Mouse (Mus musculus): ENCODE measurements at regions not wholly inside any gene's neighbourhood (a gene's known extent, or its start where the extent isn't known, plus 50 kb on each side); places are given as distances from the start of the nearest gene placed in this dataset.

- no peak for DNase-seq (ENCODE audit: low spot score in 2 of 2)
Observed at GRCm38 (mm10) chr7:137879296-137879695, 441.9 kb downstream of the Glrx3 start.

- DNase-seq (ENCODE audit: low spot score in 2 of 2), result no peak
Observed at GRCm38 (mm10) chr7:137882876-137883275, 445.5 kb downstream of the Glrx3 start.

- peak in 1 of 2 experiments; percentile 17 for DNase-seq (ENCODE audit: low spot score in 2 of 2)
Observed at GRCm38 (mm10) chr7:137883701-137884100, 446.3 kb downstream of the Glrx3 start.

GRCm38 (mm10) chr7:137885146-137885545 is 447.7 kb downstream of the Glrx3 start:
- no peak for DNase-seq (ENCODE audit: low spot score in 2 of 2)

- no peak for DNase-seq (ENCODE audit: low spot score in 2 of 2)
Observed at GRCm38 (mm10) chr7:137888731-137889130, 451.3 kb downstream of the Glrx3 start.

- DNase-seq (ENCODE audit: low spot score in 2 of 2), result no peak
Observed at GRCm38 (mm10) chr7:137906424-137907060, 469.1 kb downstream of the Glrx3 start.

GRCm38 (mm10) chr7:137909456-137909855 is 472.0 kb downstream of the Glrx3 start:
- no peak for DNase-seq (ENCODE audit: low spot score in 2 of 2)

- DNase-seq (ENCODE audit: low spot score in 2 of 2), result peak in 1 of 2 experiments; percentile 15
Observed at GRCm38 (mm10) chr7:137913551-137914105, 476.2 kb downstream of the Glrx3 start.

GRCm38 (mm10) chr7:137914506-137914905 is 477.1 kb downstream of the Glrx3 start:
- peak in 1 of 2 experiments; percentile 4 for DNase-seq (ENCODE audit: low spot score in 2 of 2)

- DNase-seq (ENCODE audit: low spot score in 2 of 2), result no peak
Observed at GRCm38 (mm10) chr7:137916351-137916750, 478.9 kb downstream of the Glrx3 start.

- peak; percentile 50 to 75 for DNase-seq (ENCODE audit: low spot score in 2 of 2)
Observed at GRCm38 (mm10) chr7:137924464-137925167, 472.9 kb downstream of the Tcerg1l start.

GRCm38 (mm10) chr7:137925656-137926055 is 471.9 kb downstream of the Tcerg1l start:
- no peak for DNase-seq (ENCODE audit: low spot score in 2 of 2)

GRCm38 (mm10) chr7:137927371-137927770 is 470.2 kb downstream of the Tcerg1l start:
- no peak for DNase-seq (ENCODE audit: low spot score in 2 of 2)

GRCm38 (mm10) chr7:137930200-137930599 is 467.3 kb downstream of the Tcerg1l start:
- DNase-seq (ENCODE audit: low spot score in 2 of 2), result no peak

- no peak for DNase-seq (ENCODE audit: low spot score in 2 of 2)
Observed at GRCm38 (mm10) chr7:137935896-137936295, 461.6 kb downstream of the Tcerg1l start.

- no peak for DNase-seq (ENCODE audit: low spot score in 2 of 2)
Observed at GRCm38 (mm10) chr7:137939116-137939515, 458.4 kb downstream of the Tcerg1l start.

- DNase-seq (ENCODE audit: low spot score in 2 of 2), result no peak
Observed at GRCm38 (mm10) chr7:137940084-137940483, 457.4 kb downstream of the Tcerg1l start.

GRCm38 (mm10) chr7:137944991-137945390 is 452.5 kb downstream of the Tcerg1l start:
- no peak for DNase-seq (ENCODE audit: low spot score in 2 of 2)

GRCm38 (mm10) chr7:137947424-137947823 is 450.1 kb downstream of the Tcerg1l start:
- no peak for DNase-seq (ENCODE audit: low spot score in 2 of 2)

- DNase-seq (ENCODE audit: low spot score in 2 of 2), result no peak
Observed at GRCm38 (mm10) chr7:137957354-137957753, 440.2 kb downstream of the Tcerg1l start.

- no peak for DNase-seq (ENCODE audit: low spot score in 2 of 2)
Observed at GRCm38 (mm10) chr7:137957848-137958247, 439.7 kb downstream of the Tcerg1l start.

- DNase-seq (ENCODE audit: low spot score in 2 of 2), result peak in 1 of 2 experiments; percentile 20
Observed at GRCm38 (mm10) chr7:137963470-137964095, 433.9 kb downstream of the Tcerg1l start.
